7 mouse cellular contexts compared by ENCODE assay signal in genomic region chr11:97685613-97686321, GRCm38 (mm10). TPM values are rescaled to one million over a fixed set of nuclear protein-coding genes. Genes with fewer than 3 reads are reported as not detected.
DNase-seq lines count a peak whose midpoint lies in the region; ATAC-seq lines count a peak whose summit lies in the region.

TSS of gene Cisd3 (plus strand) at chr11:97685826.

- H3K36me3 ChIP-seq in embryonic facial prominence, embryonic 14.5 days (ENCODE audit: control insufficient read depth, insufficient read depth, low read length) = peaks cover 49% of the 10 kb centered on the region
- H3K36me3 ChIP-seq in limb, embryonic 13.5 days = peaks cover 47% of the 10 kb centered on the region
- H3K36me3 ChIP-seq in midbrain, embryonic 15.5 days (replicated peaks) = peaks cover 21% of the 10 kb centered on the region

- H3K27me3 ChIP-seq in embryonic facial prominence, embryonic 14.5 days (replicated peaks; ENCODE audit: control insufficient read depth, insufficient read depth, low read length) = no peaks in the 10 kb centered on the region
- H3K27me3 ChIP-seq in limb, embryonic 13.5 days = no peaks in the 10 kb centered on the region
- no peaks in the 10 kb centered on the region for H3K27me3 ChIP-seq in midbrain, embryonic 15.5 days (replicated peaks)

- H3K9ac ChIP-seq in embryonic facial prominence, embryonic 14.5 days (ENCODE audit: low read depth, low read length) = peak within 1 kb of the TSS; percentile 60
- peak within 1 kb of the TSS; percentile 62 for H3K9ac ChIP-seq in limb, embryonic 13.5 days
- H3K9ac ChIP-seq in midbrain, embryonic 15.5 days = peak within 1 kb of the TSS; percentile 47; the same call in 1 of the 2 replicates

- peak; percentile 89 for ATAC-seq in embryonic facial prominence, embryonic 14.5 days (ENCODE audit: low read depth)
- peak; percentile 60 for ATAC-seq in limb, embryonic 13.5 days (ENCODE audit: low FRiP score, low read depth)
- ATAC-seq in midbrain, embryonic 15.5 days (replicated peaks) = peak; percentile 79

- H3K4me2 ChIP-seq in embryonic facial prominence, embryonic 14.5 days (ENCODE audit: low read depth, low read length) = peak within 1 kb of the TSS; percentile 71
- H3K4me2 ChIP-seq in limb, embryonic 13.5 days (replicated peaks) = peak within 1 kb of the TSS; percentile 84
- H3K4me2 ChIP-seq in midbrain, embryonic 15.5 days = peak within 1 kb of the TSS; percentile 88

- under 1% methylated on average over 30 of the region's 43 CpGs for WGBS in embryonic facial prominence, embryonic 14.5 days
- WGBS in limb, embryonic 13.5 days = 1% methylated on average over 42 of the region's 43 CpGs
- 1% methylated on average over 43 of the region's 43 CpGs for WGBS in midbrain, embryonic 15.5 days

- no peaks in the 10 kb centered on the region for H3K9me3 ChIP-seq in embryonic facial prominence, embryonic 14.5 days (ENCODE audit: control insufficient read depth, low read length)
- H3K9me3 ChIP-seq in limb, embryonic 13.5 days = no peaks in the 10 kb centered on the region
- no peaks in the 10 kb centered on the region for H3K9me3 ChIP-seq in midbrain, embryonic 15.5 days

- H3K4me3 ChIP-seq in embryonic facial prominence, embryonic 14.5 days (ENCODE audit: low read depth, low read length) = peak within 1 kb of the TSS; percentile 42
- peak within 1 kb of the TSS; percentile 44 for H3K4me3 ChIP-seq in limb, embryonic 13.5 days
- peak within 1 kb of the TSS; percentile 43 for H3K4me3 ChIP-seq in midbrain, embryonic 15.5 days

- 0 out of 2 replicates have a peak, but pooled peaks cover 3% of the 10 kb centered on the region for H3K4me1 ChIP-seq in embryonic facial prominence, embryonic 14.5 days (ENCODE audit: control insufficient read depth, insufficient read depth, low read length)
- peaks cover 26% of the 10 kb centered on the region for H3K4me1 ChIP-seq in limb, embryonic 13.5 days
- peaks cover 15% of the 10 kb centered on the region for H3K4me1 ChIP-seq in midbrain, embryonic 15.5 days

- DNase-seq in adrenal gland, postnatal 10 days = peak; percentile 97
- peak; percentile 89 for DNase-seq in embryonic facial prominence, embryonic 14.5 days (ENCODE audit: low spot score)
- DNase-seq in heart, adult 8-10 months (ENCODE audit: low spot score) = peak; percentile 95
- DNase-seq in kidney, adult 9 months = peak; percentile 98
- peak; percentile 91 to 93 for DNase-seq in spleen, adult 18-20 months

- no peak within 1 kb of the TSS for H3K27ac ChIP-seq in embryonic facial prominence, embryonic 14.5 days (replicated peaks; ENCODE audit: low read depth, low read length)
- no peak within 1 kb of the TSS for H3K27ac ChIP-seq in limb, embryonic 13.5 days
- peak within 1 kb of the TSS; percentile 41; the same call in 1 of the 2 replicates for H3K27ac ChIP-seq in midbrain, embryonic 15.5 days

RNA-seq across cellular contexts. Expression of gene Cisd3, which starts in this region (rescaled TPM):
- 100 to 1,000 TPM; 260 to 277 TPM for total RNA-seq in adrenal gland, postnatal 10 days (2021)
- 24.5 and 29.3 TPM in 2 replicates for polyA plus RNA-seq in embryonic facial prominence, embryonic 14.5 days (2014; fragmentation: Nextera tagmentation; extraction: Ambion mirVana)
- total RNA-seq in heart, adult 8-10 months (2022) = 100 to 1,000 TPM; 133 to 158 (median 141) TPM
- 11.2 and 13.5 TPM in 2 replicates for polyA plus RNA-seq in limb, embryonic 13.5 days (2015; fragmentation: Nextera tagmentation; extraction: Ambion mirVana)
- 21.6 and 26.4 TPM in 2 replicates for polyA plus RNA-seq in midbrain, embryonic 15.5 days (2015; fragmentation: Nextera tagmentation; extraction: Ambion mirVana)
